Mouse (Mus musculus) liver, embryonic 11.5 days (tissue): ENCODE measurements around the gene Fbxl18. TPM values are rescaled to one million over a fixed set of nuclear protein-coding genes. Genes with fewer than 3 reads are reported as not detected.

Source experiments
- ATAC-seq: fragments of 200-750 bp; cut with Nextera tagmentation; replicated peaks from 2 replicates; pipeline ENCODE4 v1.8.0; 2017; ENCODE audit warnings: moderate number of reproducible peaks, mild to moderate bottlenecking, moderate TSS enrichment, moderate library complexity; ENCODE audit not compliant: low FRiP score
- DNase-seq: peaks from one replicate; pipeline ENCODE4 v3.0.0-alpha.2; 2017; ENCODE audit warnings: low spot score
- H3K27ac ChIP-seq: fragments of 300-500 bp; sonication (generic); 2 replicates; pipeline ENCODE4 v1.5.1; 2014; ENCODE audit warnings: mild to moderate bottlenecking, low read depth, low read length, control low read depth
- H3K27me3 ChIP-seq: fragments of 300-500 bp; sonication (generic); replicated peaks from 2 replicates; pipeline ENCODE4 v1.6.1; 2014; ENCODE audit warnings: low read length, mixed read lengths; ENCODE audit not compliant: control insufficient read depth, insufficient read depth
- H3K36me3 ChIP-seq: fragments of 300-500 bp; sonication (generic); 2 replicates; pipeline ENCODE4 v1.6.1; 2014; ENCODE audit warnings: mild to moderate bottlenecking, low read length, moderate library complexity, mixed read lengths; ENCODE audit not compliant: control insufficient read depth, insufficient read depth
- H3K4me1 ChIP-seq: fragments of 300-500 bp; sonication (generic); replicated peaks from 2 replicates; pipeline ENCODE4 v1.6.1; 2014; ENCODE audit warnings: low read length, mixed read lengths; ENCODE audit not compliant: control insufficient read depth, insufficient read depth
- H3K4me2 ChIP-seq: fragments of 300-500 bp; sonication (generic); 2 replicates; pipeline ENCODE4 v1.6.1; 2014; ENCODE audit warnings: mild to moderate bottlenecking, control low read depth, moderate library complexity
- H3K4me3 ChIP-seq: fragments of 300-500 bp; sonication (generic); 2 replicates; pipeline ENCODE4 v1.5.1; 2014; ENCODE audit warnings: low read depth, low read length, control low read depth
- H3K9ac ChIP-seq: fragments of 300-500 bp; sonication (generic); 2 replicates; pipeline ENCODE4 v1.6.1; 2014; ENCODE audit warnings: low read depth, low read length, control low read depth
- H3K9me3 ChIP-seq: fragments of 300-500 bp; sonication (generic); 2 replicates; pipeline ENCODE4 v1.6.1; 2016; ENCODE audit warnings: low read length, inconsistent platforms, mixed read lengths; ENCODE audit not compliant: control insufficient read depth
- WGBS: fragments of 180-500 bp; shearing (Covaris S2); extraction: QIAGEN DNeasy Blood & Tissue Kit; methylation state at CpG from one replicate; pipeline ENCODE4 v1.1.7; 2014; 5-methylcytosine and 5-hydroxymethylcytosine counted together
- polyA plus RNA-seq: library from polyadenylated mRNA; unstranded; fragments of >200 nt; fragmentation: Nextera tagmentation; extraction: Ambion mirVana; gene quantifications from 2 replicates; pipeline ENCODE4 v1.2.1, GENCODE M21; 2014

Gene Fbxl18
- polyA plus RNA-seq, 1 experiment from 2014 or later = 6.7 TPM

DNA sequence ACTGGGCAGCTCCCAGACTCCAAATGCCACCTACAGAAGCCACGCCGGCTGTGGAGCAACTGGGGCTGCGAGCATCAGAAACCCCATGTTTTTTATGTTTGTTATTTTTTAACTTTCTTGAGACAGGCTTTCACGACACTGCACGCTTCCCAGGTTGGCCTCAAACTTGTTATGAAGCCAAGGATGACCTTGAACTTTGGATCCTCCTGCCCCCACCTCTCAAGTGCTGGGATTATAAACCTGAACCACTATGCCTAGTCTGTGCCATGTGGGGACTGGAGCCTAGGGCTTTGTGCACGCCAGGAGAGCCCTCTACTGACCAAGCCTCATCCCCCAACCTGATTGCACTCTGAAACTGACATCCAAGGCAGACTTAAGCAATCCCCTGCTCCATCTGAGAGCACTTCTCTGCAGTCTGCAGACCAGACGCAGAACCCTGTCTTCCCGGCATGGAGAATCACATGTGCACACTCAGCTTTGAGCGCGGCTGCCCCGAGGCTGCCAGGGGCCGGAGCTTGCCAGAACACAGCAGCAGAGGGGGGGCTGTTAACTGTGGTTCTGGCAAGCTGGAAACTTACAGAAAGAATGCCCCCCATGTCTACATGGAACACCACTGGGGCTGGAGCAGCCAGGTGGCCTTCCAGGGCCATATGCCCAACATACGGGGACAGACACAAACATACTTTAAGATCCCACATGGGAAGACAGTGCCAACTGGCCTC is 20.3 kb downstream of the Fbxl18 start:
- no peak overlapping the region for H3K27ac ChIP-seq
- no peaks in the 10 kb centered on the region for H3K4me1 ChIP-seq
- 92% methylated on average over 13 of the region's 13 CpGs for WGBS
- H3K4me2 ChIP-seq = no peak overlapping the region
- no peak overlapping the region for H3K9ac ChIP-seq
- no peak overlapping the region for H3K4me3 ChIP-seq
- no peaks in the 10 kb centered on the region for H3K9me3 ChIP-seq
- no peaks in the 10 kb centered on the region for H3K27me3 ChIP-seq
- DNase-seq = no peak
- ATAC-seq = no peak
- H3K36me3 ChIP-seq = peaks cover 17% of the 10 kb centered on the region; the same call in 1 of the 2 replicates

DNA sequence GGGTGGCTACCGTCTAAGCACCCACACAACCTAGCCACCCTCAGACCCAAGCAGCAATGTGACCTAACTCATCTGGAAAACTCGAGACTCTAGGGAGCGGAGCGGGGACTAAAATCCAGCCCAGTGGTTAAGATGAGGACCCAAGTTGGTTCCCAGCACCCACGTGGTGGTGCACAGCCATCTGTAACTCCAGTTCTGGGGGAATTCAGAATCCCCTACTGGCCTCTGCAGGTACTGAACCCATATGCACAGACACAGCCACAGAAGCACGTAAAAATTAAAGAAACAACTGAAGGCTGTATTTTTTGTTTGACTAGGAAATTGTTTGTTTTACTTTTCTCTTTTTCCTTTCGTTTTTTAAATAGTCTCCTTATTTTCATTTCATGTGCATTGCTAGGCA is 21.5 kb downstream of the Fbxl18 start:
- Histone ChIP-seq H3K27me3 (no peaks in the 10 kb centered on the region), H3K9me3 (no peaks in the 10 kb centered on the region), H3K36me3 (peaks cover 17% of the 10 kb centered on the region; the same call in 1 of the 2 replicates), H3K4me1 (no peaks in the 10 kb centered on the region), H3K4me2 (no peak overlapping the region), H3K9ac (no peak overlapping the region), H3K27ac (no peak overlapping the region), H3K4me3 (no peak overlapping the region)
- DNase-seq = no peak
- no peak for ATAC-seq
- WGBS = 91% methylated on average over 7 of the region's 7 CpGs

DNA sequence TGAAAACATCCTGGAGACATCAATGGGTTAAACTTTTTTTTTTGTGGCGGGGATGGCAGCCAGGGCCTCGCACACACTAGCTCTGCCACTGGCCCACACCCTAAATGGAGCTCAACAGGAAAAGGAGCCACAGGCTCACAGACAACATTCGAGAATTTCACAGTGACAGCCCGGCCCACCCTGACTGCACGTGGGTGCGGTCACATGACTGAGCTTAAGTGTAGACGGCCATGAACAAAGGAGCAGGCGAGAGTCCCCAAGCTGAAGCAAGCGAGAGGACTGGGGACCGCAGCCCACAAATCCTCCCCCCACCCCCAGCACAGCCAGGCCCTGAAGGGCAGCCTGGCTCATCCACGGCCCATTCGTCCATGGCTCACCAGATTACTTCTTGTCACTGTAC is 23.5 kb downstream of the Fbxl18 start:
- H3K27me3 ChIP-seq = no peaks in the 10 kb centered on the region
- no peak overlapping the region for H3K9ac ChIP-seq
- H3K4me2 ChIP-seq = no peak overlapping the region
- H3K36me3 ChIP-seq = peaks cover 15% of the 10 kb centered on the region; the same call in 1 of the 2 replicates
- H3K27ac ChIP-seq = no peak overlapping the region
- H3K4me1 ChIP-seq = no peaks in the 10 kb centered on the region
- 79% methylated on average over 12 of the region's 12 CpGs for WGBS
- H3K4me3 ChIP-seq = no peak overlapping the region
- DNase-seq = no peak
- no peaks in the 10 kb centered on the region for H3K9me3 ChIP-seq
- no peak for ATAC-seq

DNA sequence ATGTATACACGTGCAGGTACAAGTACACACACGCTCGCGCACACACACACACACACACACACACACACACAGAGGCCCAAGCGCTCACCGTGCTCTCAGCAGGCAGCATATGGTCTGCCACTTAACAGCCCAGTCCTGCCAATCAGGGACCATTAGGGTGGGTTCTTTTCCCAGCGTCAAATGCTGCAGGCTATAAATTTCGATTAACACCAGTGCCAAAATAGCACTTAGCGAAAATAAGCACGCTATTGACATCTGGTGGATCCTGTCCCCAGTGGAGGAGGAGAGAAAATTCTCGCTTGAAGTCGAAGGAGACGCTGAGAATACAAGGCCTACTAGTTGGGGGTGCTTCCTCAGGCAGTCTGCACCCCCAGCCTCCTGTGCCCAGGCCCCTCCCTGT is 25.8 kb downstream of the Fbxl18 start:
- H3K4me2 ChIP-seq = no peak overlapping the region
- peaks cover 12% of the 10 kb centered on the region; the same call in 1 of the 2 replicates for H3K36me3 ChIP-seq
- no peaks in the 10 kb centered on the region for H3K4me1 ChIP-seq
- H3K4me3 ChIP-seq = no peak overlapping the region
- no peak overlapping the region for H3K9ac ChIP-seq
- no peaks in the 10 kb centered on the region for H3K9me3 ChIP-seq
- no peak for ATAC-seq
- no peaks in the 10 kb centered on the region for H3K27me3 ChIP-seq
- no peak for DNase-seq
- WGBS = 85% methylated on average over 13 of the region's 13 CpGs
- no peak overlapping the region for H3K27ac ChIP-seq

DNA sequence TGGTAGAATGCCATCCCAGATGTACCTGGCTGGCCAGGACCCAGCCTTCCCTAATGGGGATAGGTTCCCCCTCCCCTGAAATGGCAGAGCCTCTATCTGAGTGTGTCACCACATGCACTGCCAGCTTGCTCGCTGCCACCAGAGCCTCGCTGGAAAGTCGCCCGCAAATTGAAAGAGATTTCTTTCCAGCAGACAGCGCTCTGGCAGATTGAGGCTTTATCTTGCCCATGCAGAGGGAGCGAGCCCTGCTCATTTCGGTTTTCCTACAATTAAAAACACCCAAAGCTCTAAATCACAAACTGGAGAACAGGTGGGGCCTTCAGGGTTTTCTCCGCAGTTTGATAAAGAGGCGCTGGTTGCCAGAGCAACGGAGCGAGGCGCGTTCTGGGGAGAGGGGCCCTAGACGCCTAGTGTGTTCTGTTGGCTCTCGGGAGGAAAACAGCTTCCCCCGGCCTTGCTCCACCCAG is 37.4 kb downstream of the Fbxl18 start:
- no peak for DNase-seq

DNA sequence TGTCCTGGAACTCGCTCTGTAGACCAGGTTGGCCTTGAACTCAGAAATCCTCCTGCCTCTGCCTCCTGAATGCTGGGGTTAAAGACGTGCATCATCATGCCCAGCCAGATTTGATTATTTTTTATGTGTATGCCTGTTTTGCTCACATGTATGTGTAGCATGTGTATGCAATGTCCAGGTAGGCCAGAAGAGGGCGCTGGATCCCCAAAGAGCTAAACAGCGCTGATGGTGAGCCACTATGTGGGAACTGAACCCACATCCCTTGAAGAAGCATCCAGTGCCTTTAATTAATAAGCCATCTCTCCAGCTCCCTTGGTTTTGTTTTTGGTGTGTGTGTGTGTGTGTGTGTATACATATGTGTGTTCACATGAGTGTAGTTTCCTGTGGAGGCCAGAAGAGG is 38.8 kb downstream of the Fbxl18 start:
- Histone ChIP-seq H3K4me1 (peaks cover 5% of the 10 kb centered on the region), H3K4me2 (no peak overlapping the region), H3K27me3 (no peaks in the 10 kb centered on the region), H3K36me3 (no peaks in the 10 kb centered on the region), H3K27ac (no peak overlapping the region), H3K4me3 (no peak overlapping the region), H3K9ac (no peak overlapping the region), H3K9me3 (0 out of 2 replicates have a peak, but pooled peaks cover 2% of the 10 kb centered on the region)
- DNase-seq (no peak), ATAC-seq (no peak)
- 69% methylated on average over 4 of the region's 4 CpGs for WGBS

More for the DNA sequence above, 37.4 kb downstream of the Fbxl18 start:
- no peak for ATAC-seq
- H3K4me1 ChIP-seq = peaks cover 5% of the 10 kb centered on the region
- no peaks in the 10 kb centered on the region for H3K27me3 ChIP-seq
- 35% methylated on average over 16 of the region's 16 CpGs for WGBS
- no peak overlapping the region for H3K27ac ChIP-seq
- peak overlapping the region; percentile 5; the same call in 1 of the 2 replicates for H3K4me2 ChIP-seq
- H3K36me3 ChIP-seq = no peaks in the 10 kb centered on the region
- H3K9ac ChIP-seq = no peak overlapping the region
- 0 out of 2 replicates have a peak, but pooled peaks cover 2% of the 10 kb centered on the region for H3K9me3 ChIP-seq
- H3K4me3 ChIP-seq = no peak overlapping the region

DNA sequence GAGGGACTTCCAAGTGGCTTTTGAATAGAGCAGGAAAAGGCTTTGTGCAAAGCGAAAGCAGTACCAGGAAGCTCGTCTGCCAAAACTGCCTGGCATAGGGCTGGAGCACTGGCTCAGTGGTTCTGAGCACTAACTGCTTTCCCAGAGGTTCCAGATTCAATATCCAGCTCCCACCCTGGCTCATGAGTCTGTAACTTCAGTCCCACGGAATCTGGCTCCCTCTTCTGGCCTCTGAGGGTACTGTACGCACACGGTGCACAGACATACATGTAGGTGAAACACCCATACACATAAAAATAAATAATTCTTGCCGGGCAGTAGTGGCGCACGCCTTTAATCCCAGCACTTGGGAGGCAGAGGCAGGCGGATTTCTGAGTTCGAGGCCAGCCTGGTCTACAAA is 40.3 kb downstream of the Fbxl18 start:
- Histone ChIP-seq H3K9ac (no peak overlapping the region), H3K36me3 (no peaks in the 10 kb centered on the region), H3K9me3 (0 out of 2 replicates have a peak, but pooled peaks cover 2% of the 10 kb centered on the region), H3K27me3 (no peaks in the 10 kb centered on the region), H3K4me3 (no peak overlapping the region), H3K4me1 (peaks cover 5% of the 10 kb centered on the region), H3K4me2 (no peak overlapping the region), H3K27ac (no peak overlapping the region)
- no peak for DNase-seq
- ATAC-seq = no peak
- WGBS = 73% methylated on average over 10 of the region's 10 CpGs

DNA sequence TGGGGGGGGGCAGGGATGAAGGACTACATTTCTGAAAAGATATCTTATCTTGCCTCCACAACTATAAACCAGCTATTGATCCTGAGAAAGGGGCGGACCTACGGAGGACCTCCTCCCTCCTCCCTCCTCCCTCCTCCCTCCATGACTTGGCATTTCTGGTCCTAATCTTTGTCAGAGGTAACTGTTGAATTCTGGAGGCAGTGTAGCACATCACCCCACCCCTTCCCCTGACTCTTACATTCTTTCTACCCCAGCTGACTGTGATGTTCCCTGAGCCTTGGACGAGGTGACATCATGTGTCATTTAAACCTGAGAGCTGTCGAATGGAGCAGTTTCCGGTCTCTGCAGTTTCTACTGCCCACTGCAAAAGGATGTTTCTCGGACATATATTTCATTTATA is 41.6 kb downstream of the Fbxl18 start:
- Histone ChIP-seq H3K9me3 (0 out of 2 replicates have a peak, but pooled peaks cover 2% of the 10 kb centered on the region), H3K36me3 (no peaks in the 10 kb centered on the region), H3K27ac (no peak overlapping the region), H3K9ac (no peak overlapping the region), H3K4me1 (peaks cover 5% of the 10 kb centered on the region), H3K27me3 (no peaks in the 10 kb centered on the region), H3K4me3 (no peak overlapping the region), H3K4me2 (no peak overlapping the region)
- ATAC-seq = peak; percentile 70
- DNase-seq = no peak
- WGBS = 59% methylated on average over 6 of the region's 6 CpGs

DNA sequence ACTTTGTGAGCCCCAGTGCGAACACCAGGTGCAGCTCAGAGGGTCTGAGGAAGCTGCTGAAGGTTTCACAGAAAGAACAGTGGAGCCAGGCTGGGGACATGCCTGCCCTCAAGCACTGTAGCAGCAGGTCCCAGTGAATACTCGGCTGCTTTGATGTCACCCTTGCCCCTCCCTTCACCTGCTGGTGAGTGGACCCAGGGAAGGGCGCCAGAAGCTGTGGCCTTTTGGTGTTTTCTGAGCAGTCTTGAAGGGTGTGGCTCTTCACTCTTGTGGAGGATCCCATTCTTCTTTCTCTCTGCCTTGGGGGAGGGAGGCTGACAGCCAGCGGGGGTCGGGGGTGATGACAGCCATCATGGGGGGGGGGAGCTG is 43.6 kb downstream of the Fbxl18 start:
- Histone ChIP-seq H3K4me3 (no peak overlapping the region), H3K4me1 (no peaks in the 10 kb centered on the region; the same call in 1 of the 2 replicates), H3K9me3 (0 out of 2 replicates have a peak, but pooled peaks cover 2% of the 10 kb centered on the region), H3K4me2 (no peak overlapping the region), H3K27me3 (no peaks in the 10 kb centered on the region), H3K27ac (no peak overlapping the region), H3K9ac (no peak overlapping the region), H3K36me3 (no peaks in the 10 kb centered on the region)
- DNase-seq (no peak), ATAC-seq (no peak)
- WGBS = 59% methylated on average over 5 of the region's 5 CpGs
